Mouse (Mus musculus) effector memory CD4-positive, alpha-beta T cell, adult 7 months (primary cell): ENCODE measurements around the gene Prelid3b. TPM values are rescaled to one million over a fixed set of nuclear protein-coding genes. Genes with fewer than 3 reads are reported as not detected.

Source experiments
- polyA plus RNA-seq: library from polyadenylated mRNA; unstranded; fragments of 100-300 nt; shearing (Covaris generic); gene quantifications from one replicate; pipeline ENCODE4 v1.2.1, GENCODE M21; 2017

The Prelid3b gene
- 93.0 TPM for polyA plus RNA-seq

GRCm38 (mm10) chr2:174472818-174473549 lies at the start of gene Prelid3b:
Gene Prelid3b (minus strand): TSS chr2:174473081.

GRCm38 (mm10) chr2:174463789-174464523 lies 8.9 kb downstream of the Prelid3b start, which contains the start of gene Atp5e:
Gene Atp5e (minus strand): TSS chr2:174464105.

GRCm38 (mm10) chr2:174450353-174450752 lies 22.5 kb downstream of the Prelid3b start, which contains the start of gene Tubb1:
Gene Tubb1 (plus strand): TSS chr2:174450695.

GRCm38 (mm10) chr2:174438737-174439449 lies 34.0 kb downstream of the Prelid3b start, which contains the start of gene Ctsz:
Gene Ctsz (minus strand): TSS chr2:174439039.

GRCm38 (mm10) chr2:174415731-174416310 lies 57.1 kb downstream of the Prelid3b start, which contains the start of gene Nelfcd:
Gene Nelfcd (plus strand): TSS chr2:174415804.

Other genes with a start within 250 kb of the Prelid3b start
- gene Gnas, start 188.8 kb downstream of the Prelid3b start, polyA plus RNA-seq: 618 TPM
- 5.5 TPM for gene Gm20721, start 126.4 kb downstream of the Prelid3b start, polyA plus RNA-seq
- gene Nelfcd, start 57.3 kb downstream of the Prelid3b start, polyA plus RNA-seq: 39.1 TPM
- gene Ctsz, start 34.0 kb downstream of the Prelid3b start, polyA plus RNA-seq: 51.7 TPM
- not detected for gene Tubb1, start 22.4 kb downstream of the Prelid3b start, polyA plus RNA-seq
- gene Atp5e, start 9.0 kb downstream of the Prelid3b start, polyA plus RNA-seq: 354 TPM
- 5.4 TPM for gene Zfp831, start 170.5 kb upstream of the Prelid3b start, polyA plus RNA-seq